Mouse (Mus musculus): ENCODE measurements around the gene Tnnc2. TPM values are rescaled to one million over a fixed set of nuclear protein-coding genes. Genes with fewer than 3 reads are reported as not detected.

Tnnc2 gene
- total RNA-seq, 2 experiments from 2014 or later: 0.96 TPM; not detected in 1

- no peak for DNase-seq (ENCODE audit: low spot score in 2 of 2)
- intact Hi-C loops (cut with DNase I): no loop called here
These were observed 30.8 kb downstream of the Tnnc2 start for GRCm38 (mm10) chr2:164748991-164749390.

- DNase-seq (ENCODE audit: low spot score in 2 of 2): no peak
- intact Hi-C loops (cut with DNase I): no loop called here
These were observed 31.6 kb downstream of the Tnnc2 start for GRCm38 (mm10) chr2:164748191-164748590.

- no peak for DNase-seq (ENCODE audit: low spot score in 2 of 2)
- intact Hi-C loops (cut with DNase I): no loop called here
These were observed 33.1 kb downstream of the Tnnc2 start for GRCm38 (mm10) chr2:164746693-164747092.

DNA sequence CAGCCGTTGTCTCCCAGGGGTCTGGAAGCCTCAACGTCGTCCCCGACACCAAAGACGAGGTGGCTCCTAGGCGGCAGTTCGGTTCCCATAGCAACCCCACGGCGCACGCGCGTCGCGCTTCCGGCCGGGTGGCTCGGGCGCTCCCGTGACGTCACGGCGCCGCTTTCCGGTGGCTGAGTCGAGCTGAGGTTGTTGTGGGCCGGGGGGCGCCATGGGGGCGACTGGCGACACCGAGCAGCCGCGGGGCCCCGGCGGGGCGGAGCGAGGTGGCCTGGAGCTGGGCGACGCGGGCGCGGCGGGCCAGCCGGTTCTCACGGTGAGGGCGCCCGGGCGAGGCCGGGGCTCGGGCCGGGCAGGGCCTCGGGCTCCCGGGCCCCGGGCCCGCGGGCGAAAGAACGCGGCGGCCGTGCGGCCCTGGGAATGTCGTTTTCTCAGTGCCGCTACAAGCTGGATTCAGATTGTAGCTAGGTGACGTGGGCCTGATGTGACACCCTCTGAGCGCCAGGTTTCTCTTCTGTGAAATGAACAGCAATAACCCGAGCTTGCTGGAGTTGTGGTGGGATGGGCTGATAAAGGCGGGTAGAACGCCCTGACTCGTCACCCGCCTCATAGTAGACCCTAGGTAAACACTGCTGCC is 33.8 kb downstream of the Tnnc2 start, which contains the start of the genes Wfdc3 and Dnttip1:
Gene Wfdc3, minus strand, starts transcription at position 89 of the 637 bp plus-strand sequence.
Gene Dnttip1, plus strand, starts transcription at position 141 of the 637 bp plus-strand sequence.
- peak; percentile 96 to 97 for DNase-seq (ENCODE audit: low spot score in 2 of 2)
- intact Hi-C loops (cut with DNase I): no loop called here

- DNase-seq (ENCODE audit: low spot score in 2 of 2): no peak
- intact Hi-C loops (cut with DNase I): no loop called here
These were observed 34.8 kb downstream of the Tnnc2 start for GRCm38 (mm10) chr2:164744987-164745386.

DNA sequence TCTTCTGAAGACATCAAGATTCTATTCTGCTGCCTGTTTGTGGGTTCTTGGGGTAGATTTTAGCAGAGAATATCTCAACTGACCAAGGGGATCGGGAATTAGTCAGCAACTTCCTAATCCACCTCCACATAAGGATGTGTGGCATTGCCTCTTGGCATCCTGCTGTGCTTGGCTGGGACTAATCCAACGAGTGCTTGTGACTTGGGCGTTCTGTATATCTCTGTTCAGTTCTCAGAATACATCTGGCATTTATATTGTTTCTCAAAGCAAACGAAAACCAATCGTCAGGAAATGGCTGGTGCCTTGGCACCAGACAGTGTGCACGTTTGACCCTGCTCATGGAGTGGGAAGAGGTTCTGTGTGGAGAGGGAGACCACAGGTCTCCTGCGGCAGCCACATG is 39.9 kb downstream of the Tnnc2 start:
- DNase-seq (ENCODE audit: low spot score in 2 of 2): no peak
- intact Hi-C loops (cut with DNase I): no loop called here

- intact Hi-C loops (cut with DNase I): no loop called here
- DNase-seq (ENCODE audit: low spot score in 2 of 2): no peak
These were observed 42.2 kb downstream of the Tnnc2 start for GRCm38 (mm10) chr2:164737377-164738090.

DNA sequence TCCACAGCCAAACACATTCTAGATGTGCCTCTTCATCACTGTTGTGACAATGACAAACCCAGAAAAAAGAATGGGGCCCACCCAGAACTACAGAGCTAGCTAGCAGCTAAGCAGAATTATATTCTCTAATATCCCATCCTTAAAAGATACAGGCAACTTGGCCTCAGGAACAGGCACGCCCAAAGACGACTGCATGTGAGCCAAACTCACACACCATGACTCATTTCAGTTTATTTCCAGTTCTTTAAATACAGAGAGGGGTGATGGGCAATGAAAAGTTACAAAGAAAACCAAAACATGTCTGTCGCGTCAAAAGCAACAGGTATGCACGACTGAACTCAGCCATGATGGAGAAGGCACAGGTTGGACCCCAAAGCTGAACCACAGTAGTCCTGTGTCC is 44.3 kb downstream of the Tnnc2 start:
- DNase-seq (ENCODE audit: low spot score in 2 of 2): no peak

GRCm38 (mm10) chr2:164734839-164735238 is 44.9 kb downstream of the Tnnc2 start:
- no peak for DNase-seq (ENCODE audit: low spot score in 2 of 2)
- intact Hi-C loops (cut with DNase I): no loop called here

More for the DNA sequence above, 44.3 kb downstream of the Tnnc2 start:
- intact Hi-C loops (cut with DNase I): no loop called here

DNA sequence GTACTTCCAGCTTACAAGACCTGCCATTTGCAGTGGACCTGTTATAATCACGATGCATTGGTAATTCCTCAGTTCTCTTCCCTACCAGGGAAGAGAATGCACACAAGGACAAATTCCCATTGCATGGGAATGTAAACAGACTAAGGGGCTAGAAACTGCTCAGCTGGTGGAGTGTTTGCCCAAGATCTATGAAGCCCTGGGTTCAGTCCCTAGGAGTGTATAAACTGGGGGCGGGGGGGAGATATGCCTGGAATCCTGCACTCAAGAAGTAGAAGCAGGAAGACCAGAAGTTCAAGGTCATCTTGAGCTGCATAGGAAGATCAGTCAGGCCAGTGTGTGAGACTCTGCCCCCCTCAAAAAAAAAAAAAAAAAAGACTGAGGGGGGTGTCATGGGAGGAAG is 46.5 kb downstream of the Tnnc2 start:
- intact Hi-C loops (cut with DNase I): no loop called here
- DNase-seq (ENCODE audit: low spot score in 2 of 2): no peak

DNA sequence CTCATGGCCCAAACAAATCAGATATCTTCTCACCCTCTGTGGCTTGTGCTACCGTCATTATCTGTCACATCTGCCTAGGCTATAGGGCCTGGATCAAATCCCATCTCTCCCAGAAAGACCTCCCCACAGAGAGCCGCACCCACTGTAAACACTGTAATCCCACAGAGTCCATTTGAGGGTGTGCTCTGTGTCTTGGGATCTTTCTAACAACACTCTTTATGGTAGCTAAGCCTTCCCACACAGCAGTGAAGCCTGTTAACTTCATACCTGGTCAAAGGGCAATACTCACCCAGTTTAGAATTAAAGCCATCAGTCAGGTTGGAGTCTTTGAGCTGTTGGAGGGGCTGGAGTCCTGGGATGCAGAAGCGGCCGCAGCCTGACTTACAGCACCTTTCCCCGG is 48.0 kb downstream of the Tnnc2 start:
- DNase-seq (ENCODE audit: low spot score in 2 of 2): no peak
- intact Hi-C loops (cut with DNase I): no loop called here

Other genes with a start within 250 kb of the Tnnc2 start
- gene Wfdc2, start 217.6 kb downstream of the Tnnc2 start, total RNA-seq (2021): not detected
- not detected for gene Spint3, start 206.5 kb downstream of the Tnnc2 start, total RNA-seq (2021)
- not detected for gene Wfdc6a, start 194.5 kb downstream of the Tnnc2 start, total RNA-seq (2021)
- gene Eppin, start 186.4 kb downstream of the Tnnc2 start, total RNA-seq (2021): not detected
- gene Wfdc6b, start 166.4 kb downstream of the Tnnc2 start, total RNA-seq (2021): not detected
- gene Wfdc8, start 166.3 kb downstream of the Tnnc2 start, total RNA-seq (2021): not detected
- gene Wfdc16, start 141.2 kb downstream of the Tnnc2 start, total RNA-seq (2021): not detected
- not detected for gene Wfdc10, start 123.9 kb downstream of the Tnnc2 start, total RNA-seq (2021)
- not detected for gene Wfdc9, start 123.4 kb downstream of the Tnnc2 start, total RNA-seq (2021)
- gene Wfdc11, start 105.9 kb downstream of the Tnnc2 start, total RNA-seq (2021): not detected
- gene Wfdc13, start 94.9 kb downstream of the Tnnc2 start, total RNA-seq (2021): not detected
- gene Spint4, start 81.5 kb downstream of the Tnnc2 start, total RNA-seq (2021): not detected
- gene Spint5, start 64.7 kb downstream of the Tnnc2 start, total RNA-seq (2021): not detected
- 1 to 10 TPM; 1.2 to 2.4 TPM for gene Wfdc3, start 34.0 kb downstream of the Tnnc2 start, total RNA-seq (2021)
- 10 to 100 TPM; 33.5 to 37.8 TPM for gene Dnttip1, start 34.0 kb downstream of the Tnnc2 start, total RNA-seq (2021)
- 1 to 10 TPM in 1 of 2 experiments, under 1 TPM in 1; 0.57 to 1.3 TPM for gene Ube2c, start 10.1 kb downstream of the Tnnc2 start, total RNA-seq (2021)
- gene Snx21, start 5.9 kb upstream of the Tnnc2 start, total RNA-seq (2021): 10 to 100 TPM; 54.9 to 59.5 TPM
- 10 to 100 TPM; 25.5 to 27.6 TPM for gene Acot8, start 24.9 kb upstream of the Tnnc2 start, total RNA-seq (2021)
- gene Zswim3, start 25.1 kb upstream of the Tnnc2 start, total RNA-seq (2021): 1 to 10 TPM; 8.2 to 8.3 TPM
- 10 to 100 TPM; 22.0 to 22.8 TPM for gene Zswim1, start 42.7 kb upstream of the Tnnc2 start, total RNA-seq (2021)
- gene Spata25, start 48.6 kb upstream of the Tnnc2 start, total RNA-seq (2021): 1 to 10 TPM in 1 of 2 experiments, not detected in 1; 1.7 TPM
- 100 to 1,000 TPM; 104 to 105 TPM for gene Ctsa, start 52.9 kb upstream of the Tnnc2 start, total RNA-seq (2021)
- 1 to 10 TPM; 3.8 to 5.3 TPM for gene Neurl2, start 53.5 kb upstream of the Tnnc2 start, total RNA-seq (2021)
- gene Pltp, start 77.7 kb upstream of the Tnnc2 start, total RNA-seq (2021): 10 to 100 TPM; 81.9 to 86.4 TPM
- 10 to 100 TPM; 42.8 to 46.7 TPM for gene Pcif1, start 99.3 kb upstream of the Tnnc2 start, total RNA-seq (2021)
- 10 to 100 TPM; 22.6 to 28.5 TPM for gene Zfp335, start 131.8 kb upstream of the Tnnc2 start, total RNA-seq (2021)
- 1 to 10 TPM; 1.7 to 2.1 TPM for gene Mmp9, start 160.8 kb upstream of the Tnnc2 start, total RNA-seq (2021)
- gene Slc12a5, start 180.8 kb upstream of the Tnnc2 start, total RNA-seq (2021): 100 to 1,000 TPM; 521 to 559 TPM